Mouse (Mus musculus): ENCODE data around the gene Neurl2. TPM values are rescaled to one million over a fixed set of nuclear protein-coding genes. Genes with fewer than 3 reads are reported as not detected.
"Not testable (repeated sequence)": the region's sequence is repeated elsewhere in the genome, so short reads cannot be mapped to it uniquely, and the experiment has no call there.

The Neurl2 gene
- polyA plus RNA-seq, 1 experiment from 2014 or later: 7.5 TPM

DNA sequence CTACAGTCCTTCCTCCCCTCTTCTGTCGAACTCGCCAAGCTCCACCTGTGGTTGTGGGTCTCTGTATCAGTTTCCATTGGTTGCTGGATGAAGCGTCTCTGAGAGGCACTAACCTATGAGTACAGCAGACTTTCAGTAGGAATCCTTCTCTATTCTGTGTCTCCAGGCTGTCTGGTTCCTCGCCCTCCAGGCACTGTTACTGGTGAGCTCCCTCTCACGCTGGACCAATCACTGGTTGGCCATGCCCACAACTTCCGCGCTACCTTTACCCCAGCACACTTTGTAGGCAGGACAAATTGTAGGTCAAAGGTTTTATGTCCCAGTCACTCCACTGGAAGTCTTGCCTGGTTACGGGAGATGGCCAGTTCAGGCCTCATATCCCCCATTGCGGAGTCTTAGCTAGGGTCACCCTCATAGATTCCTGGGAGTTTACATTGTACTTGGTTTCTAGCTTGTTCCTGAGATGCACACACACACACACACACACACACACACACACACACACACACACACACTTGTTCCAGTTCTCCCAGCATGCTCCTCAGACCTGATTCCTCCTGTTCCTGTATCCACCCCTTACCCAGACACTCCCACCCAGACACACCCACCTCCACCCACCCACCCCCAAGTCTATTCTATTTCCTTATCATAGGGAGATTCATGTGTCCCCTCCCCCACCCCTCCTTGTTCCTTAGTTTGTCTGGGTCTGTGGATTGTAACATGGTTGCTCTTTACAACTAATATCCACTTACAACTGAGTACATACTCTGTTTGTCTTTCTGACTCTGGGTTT is 26.6 kb upstream of the Neurl2 start:
- H3K27me3 ChIP-seq (replicated peaks; ENCODE audit: control insufficient read depth, insufficient read depth, low read length): peaks cover 16% of the 10 kb centered on the region
- H3K4me3 ChIP-seq (ENCODE audit: low read length): no peak overlapping the region
- no peaks in the 10 kb centered on the region for H3K9me3 ChIP-seq (ENCODE audit: control insufficient read depth, low read length)
- H3K4me1 ChIP-seq (ENCODE audit: control insufficient read depth, insufficient read depth, low read length): peaks cover 37% of the 10 kb centered on the region
- no peaks in the 10 kb centered on the region for H3K36me3 ChIP-seq (ENCODE audit: control insufficient read depth, insufficient read depth, low read length)
- H3K4me2 ChIP-seq (ENCODE audit: low read depth, low read length): no peak overlapping the region
- ATAC-seq: peak; percentile 78
- peak overlapping the region; percentile 24; the same call in 1 of the 2 replicates for H3K9ac ChIP-seq (ENCODE audit: low read depth, low read length)
- H3K27ac ChIP-seq (ENCODE audit: low read length): peak overlapping the region; percentile 37
- WGBS: 58% methylated on average over 9 of the region's 9 CpGs

DNA sequence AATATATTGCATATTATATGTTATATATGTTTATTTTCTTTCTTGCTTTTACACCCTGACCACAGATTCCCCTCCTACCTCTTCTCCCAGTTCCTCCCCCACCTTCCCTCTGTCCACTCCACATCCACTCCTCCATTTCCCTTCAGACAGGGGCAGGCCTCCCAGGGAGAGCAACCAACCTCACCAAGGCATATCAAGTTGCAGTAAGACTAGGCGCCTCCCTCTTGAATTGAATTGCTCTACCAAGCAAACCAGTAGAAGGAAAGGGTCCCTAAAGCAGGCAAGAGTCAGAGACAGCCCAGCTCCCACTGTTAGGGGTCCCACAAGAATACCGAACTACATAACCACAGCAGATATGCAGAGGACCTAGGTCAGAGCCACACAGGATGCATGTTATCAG is 25.9 kb upstream of the Neurl2 start:
- Histone ChIP-seq H3K4me2 (ENCODE audit: low read depth, low read length) (no peak overlapping the region), H3K4me3 (ENCODE audit: low read length) (no peak overlapping the region), H3K9ac (ENCODE audit: low read depth, low read length) (peak overlapping the region; percentile 24; the same call in 1 of the 2 replicates), H3K4me1 (ENCODE audit: control insufficient read depth, insufficient read depth, low read length) (peaks cover 38% of the 10 kb centered on the region), H3K27ac (ENCODE audit: low read length) (peak overlapping the region; percentile 37), H3K9me3 (ENCODE audit: control insufficient read depth, low read length) (no peaks in the 10 kb centered on the region), H3K27me3 (replicated peaks; ENCODE audit: control insufficient read depth, insufficient read depth, low read length) (peaks cover 17% of the 10 kb centered on the region), H3K36me3 (ENCODE audit: control insufficient read depth, insufficient read depth, low read length) (no peaks in the 10 kb centered on the region)
- ATAC-seq: no peak
- 58% methylated on average over 2 of the region's 2 CpGs for WGBS

DNA sequence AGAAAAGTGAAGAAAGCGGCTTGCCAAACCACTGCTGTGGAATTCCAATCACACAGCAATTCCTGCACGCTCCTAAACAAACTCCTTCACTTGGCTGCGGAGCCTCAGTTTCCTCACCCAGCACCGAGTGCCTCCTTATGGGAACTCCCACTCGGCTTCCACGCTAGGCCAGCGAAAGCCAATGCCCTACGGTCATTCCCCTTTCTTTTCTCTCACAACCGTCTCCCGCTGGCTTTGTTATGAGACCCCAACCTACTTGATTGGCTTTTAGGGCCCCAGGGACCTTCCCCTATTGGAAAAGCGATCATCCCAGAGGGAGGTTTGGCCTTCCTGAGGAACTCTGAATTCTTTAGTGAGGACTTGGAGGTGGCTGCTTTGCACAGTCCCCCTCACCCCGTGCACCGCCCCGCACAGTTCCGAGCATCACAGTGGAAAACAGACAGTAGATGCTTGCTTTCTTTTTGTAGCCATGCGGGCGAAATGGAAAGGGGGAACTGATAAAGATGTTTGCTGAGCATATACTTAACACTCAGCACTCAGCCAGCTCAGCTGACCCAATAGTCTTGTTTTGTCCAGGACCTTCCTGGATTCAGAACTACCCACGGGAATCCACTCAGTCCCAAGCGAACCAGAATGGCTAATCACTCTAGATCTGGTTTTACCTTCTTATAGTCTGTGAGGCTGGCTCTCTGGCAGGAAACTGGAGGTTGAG is 24.7 kb upstream of the Neurl2 start:
- no peaks in the 10 kb centered on the region for H3K36me3 ChIP-seq (ENCODE audit: control insufficient read depth, insufficient read depth, low read length)
- ATAC-seq: no peak
- peak overlapping the region; percentile 57 for H3K4me3 ChIP-seq (ENCODE audit: low read length)
- peak overlapping the region; percentile 72 for H3K9ac ChIP-seq (ENCODE audit: low read depth, low read length)
- H3K27ac ChIP-seq (ENCODE audit: low read length): no peak overlapping the region
- peaks cover 38% of the 10 kb centered on the region for H3K4me1 ChIP-seq (ENCODE audit: control insufficient read depth, insufficient read depth, low read length)
- no peaks in the 10 kb centered on the region for H3K9me3 ChIP-seq (ENCODE audit: control insufficient read depth, low read length)
- 13% methylated on average over 19 of the region's 19 CpGs for WGBS
- H3K4me2 ChIP-seq (ENCODE audit: low read depth, low read length): peak overlapping the region; percentile 96
- H3K27me3 ChIP-seq (replicated peaks; ENCODE audit: control insufficient read depth, insufficient read depth, low read length): peaks cover 17% of the 10 kb centered on the region

DNA sequence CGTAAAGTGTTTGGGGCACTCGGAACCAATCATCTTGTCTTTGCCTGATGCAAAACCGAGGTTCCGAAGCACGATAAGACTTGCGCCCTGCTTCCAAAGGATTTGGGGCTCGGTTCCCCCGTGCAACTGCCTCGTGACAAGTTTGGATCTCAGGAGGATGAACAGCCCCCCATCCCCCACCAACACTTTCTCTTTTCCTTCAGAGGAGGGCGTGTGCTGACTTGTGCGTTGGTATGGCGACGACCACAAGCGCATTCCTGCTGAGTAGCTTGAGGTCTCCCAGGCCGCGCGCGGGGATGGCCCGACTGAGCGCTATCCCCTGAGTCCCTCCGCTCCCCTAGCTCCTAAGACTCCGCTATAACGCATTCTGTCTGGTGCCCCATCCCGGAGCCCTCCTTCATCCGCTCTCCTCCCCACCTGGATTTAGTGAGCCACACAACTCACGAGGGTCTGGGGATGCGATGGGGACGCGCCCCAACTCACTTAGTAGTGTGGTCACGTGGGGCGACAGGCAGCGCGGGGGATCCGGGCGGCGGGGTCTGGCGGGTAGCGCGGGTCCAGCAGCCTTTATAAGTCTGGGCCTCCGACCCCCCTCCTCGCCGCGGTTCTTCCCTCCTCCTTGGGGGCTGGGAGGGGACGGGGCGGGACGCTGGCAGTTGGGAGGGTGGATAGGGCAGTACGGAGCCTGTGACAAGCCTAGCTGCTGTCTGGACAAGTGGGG is 24.0 kb upstream of the Neurl2 start, which contains the start of gene Pltp:
Pltp (minus strand) TSS at position 611 of the 721 bp plus-strand sequence.
- H3K9ac ChIP-seq (ENCODE audit: low read depth, low read length): peak within 1 kb of the TSS; percentile 72
- peak within 1 kb of the TSS; percentile 57 for H3K4me3 ChIP-seq (ENCODE audit: low read length)
- no peaks in the 10 kb centered on the region for H3K36me3 ChIP-seq (ENCODE audit: control insufficient read depth, insufficient read depth, low read length)
- ATAC-seq: peak; percentile 38; the same call in 1 of the 2 replicates
- WGBS: under 1% methylated on average over 46 of the region's 47 CpGs
- no peaks in the 10 kb centered on the region for H3K9me3 ChIP-seq (ENCODE audit: control insufficient read depth, low read length)
- no peak within 1 kb of the TSS; the same call in 1 of the 2 replicates for H3K27ac ChIP-seq (ENCODE audit: low read length)
- peaks cover 34% of the 10 kb centered on the region for H3K4me1 ChIP-seq (ENCODE audit: control insufficient read depth, insufficient read depth, low read length)
- peak within 1 kb of the TSS; percentile 96 for H3K4me2 ChIP-seq (ENCODE audit: low read depth, low read length)
- peaks cover 17% of the 10 kb centered on the region for H3K27me3 ChIP-seq (replicated peaks; ENCODE audit: control insufficient read depth, insufficient read depth, low read length)

DNA sequence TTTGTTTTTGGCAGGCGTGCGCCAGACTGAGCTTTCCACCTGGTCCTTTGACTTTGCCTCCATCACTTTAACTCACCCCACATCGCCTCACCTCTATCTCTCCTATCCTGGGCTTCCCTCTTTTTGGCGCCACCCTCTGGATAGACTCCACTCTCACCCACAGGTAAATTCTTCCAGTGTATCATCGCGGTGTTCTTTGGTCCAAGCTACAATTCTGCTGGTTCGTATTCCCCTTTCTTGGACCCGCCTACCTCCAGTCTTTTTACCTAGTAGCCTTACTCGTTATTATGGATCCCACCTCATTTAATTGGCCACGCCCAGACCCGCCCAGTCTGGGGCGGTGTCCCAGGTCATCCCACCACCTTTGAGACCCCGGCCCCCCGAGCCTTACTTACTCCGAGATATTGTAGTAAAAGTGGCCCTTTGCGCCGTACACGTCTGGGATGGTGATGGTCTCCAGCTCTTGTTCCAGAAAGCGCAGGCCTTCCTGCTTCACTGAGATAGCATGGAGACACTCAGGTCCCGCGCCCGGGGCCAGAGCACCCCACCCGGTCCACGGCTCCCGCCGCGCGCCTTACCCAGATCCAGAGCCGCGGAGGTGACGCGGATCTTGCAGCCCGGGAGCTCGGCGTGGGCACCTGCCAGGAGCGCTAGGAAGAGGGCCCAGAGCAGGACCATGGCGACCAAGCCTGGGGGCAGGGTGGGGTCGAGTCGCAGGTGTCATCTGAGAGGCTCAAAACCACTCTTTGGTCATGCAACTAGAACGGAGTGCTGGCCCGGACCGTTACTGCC is 23.2 kb upstream of the Neurl2 start:
- Histone ChIP-seq H3K36me3 (ENCODE audit: control insufficient read depth, insufficient read depth, low read length) (no peaks in the 10 kb centered on the region), H3K27ac (ENCODE audit: low read length) (no peak overlapping the region), H3K27me3 (replicated peaks; ENCODE audit: control insufficient read depth, insufficient read depth, low read length) (peaks cover 17% of the 10 kb centered on the region), H3K9ac (ENCODE audit: low read depth, low read length) (peak overlapping the region; percentile 72), H3K4me2 (ENCODE audit: low read depth, low read length) (peak overlapping the region; percentile 96), H3K4me1 (ENCODE audit: control insufficient read depth, insufficient read depth, low read length) (peaks cover 28% of the 10 kb centered on the region), H3K9me3 (ENCODE audit: control insufficient read depth, low read length) (no peaks in the 10 kb centered on the region), H3K4me3 (ENCODE audit: low read length) (peak overlapping the region; percentile 57)
- 2% methylated on average over 42 of the region's 42 CpGs for WGBS
- ATAC-seq: peak; percentile 21; the same call in 1 of the 2 replicates

DNA sequence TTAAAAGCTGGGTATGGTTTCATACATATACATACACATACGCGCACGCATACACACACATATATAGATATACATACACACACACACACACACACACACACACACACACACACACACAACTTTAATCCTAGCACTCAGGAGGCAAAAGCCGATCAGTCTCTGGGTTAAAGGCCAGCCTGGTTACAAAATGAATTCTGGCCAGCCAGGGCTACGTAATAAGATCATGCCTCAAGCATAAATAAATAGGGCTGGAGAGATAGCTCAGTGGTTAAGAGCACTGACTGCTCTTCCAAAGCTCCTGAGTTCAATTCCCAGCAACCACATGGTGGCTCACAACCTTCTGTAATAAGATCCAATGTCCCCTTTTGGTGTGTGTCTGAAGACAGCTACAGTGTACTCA is 22.3 kb upstream of the Neurl2 start:
- WGBS: 77% methylated on average over 5 of the region's 5 CpGs
- not testable (repeated sequence) for H3K9me3 ChIP-seq (ENCODE audit: control insufficient read depth, low read length); H3K4me2 ChIP-seq (ENCODE audit: low read depth, low read length); ATAC-seq; H3K9ac ChIP-seq (ENCODE audit: low read depth, low read length); H3K36me3 ChIP-seq (ENCODE audit: control insufficient read depth, insufficient read depth, low read length); H3K27ac ChIP-seq (ENCODE audit: low read length); H3K4me3 ChIP-seq (ENCODE audit: low read length)
- H3K4me1 ChIP-seq (ENCODE audit: control insufficient read depth, insufficient read depth, low read length): peaks cover 27% of the 10 kb centered on the region
- H3K27me3 ChIP-seq (replicated peaks; ENCODE audit: control insufficient read depth, insufficient read depth, low read length): peaks cover 17% of the 10 kb centered on the region

DNA sequence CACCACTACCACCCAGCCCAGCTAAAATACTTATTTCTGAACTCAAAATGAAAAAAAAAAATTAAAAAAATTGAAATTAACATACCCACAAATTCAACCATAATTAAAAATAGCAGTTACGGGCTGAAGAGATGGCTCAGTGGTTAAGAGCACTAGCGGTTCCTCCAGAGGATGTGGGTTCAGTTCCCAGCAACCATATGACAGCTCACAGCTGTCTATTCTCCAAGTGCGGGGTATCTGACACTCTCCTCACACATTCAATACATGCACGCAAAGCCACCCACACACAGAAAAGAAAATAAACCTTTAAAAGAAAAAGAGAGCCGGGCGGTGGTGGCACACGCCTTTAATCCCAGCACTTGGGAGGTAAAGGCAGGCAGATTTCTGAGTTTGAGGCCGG is 16.8 kb upstream of the Neurl2 start:
- no peak overlapping the region for H3K9ac ChIP-seq (ENCODE audit: low read depth, low read length)
- H3K4me2 ChIP-seq (ENCODE audit: low read depth, low read length): no peak overlapping the region
- WGBS: 85% methylated on average over 8 of the region's 8 CpGs
- no peak overlapping the region for H3K27ac ChIP-seq (ENCODE audit: low read length)
- no peak overlapping the region for H3K4me3 ChIP-seq (ENCODE audit: low read length)
- 0 out of 2 replicates have a peak, but pooled peaks cover 2% of the 10 kb centered on the region for H3K4me1 ChIP-seq (ENCODE audit: control insufficient read depth, insufficient read depth, low read length)
- H3K9me3 ChIP-seq (ENCODE audit: control insufficient read depth, low read length): no peaks in the 10 kb centered on the region
- ATAC-seq: no peak
- no peaks in the 10 kb centered on the region for H3K36me3 ChIP-seq (ENCODE audit: control insufficient read depth, insufficient read depth, low read length)
- H3K27me3 ChIP-seq (replicated peaks; ENCODE audit: control insufficient read depth, insufficient read depth, low read length): 0 out of 2 replicates have a peak, but pooled peaks cover 2% of the 10 kb centered on the region

DNA sequence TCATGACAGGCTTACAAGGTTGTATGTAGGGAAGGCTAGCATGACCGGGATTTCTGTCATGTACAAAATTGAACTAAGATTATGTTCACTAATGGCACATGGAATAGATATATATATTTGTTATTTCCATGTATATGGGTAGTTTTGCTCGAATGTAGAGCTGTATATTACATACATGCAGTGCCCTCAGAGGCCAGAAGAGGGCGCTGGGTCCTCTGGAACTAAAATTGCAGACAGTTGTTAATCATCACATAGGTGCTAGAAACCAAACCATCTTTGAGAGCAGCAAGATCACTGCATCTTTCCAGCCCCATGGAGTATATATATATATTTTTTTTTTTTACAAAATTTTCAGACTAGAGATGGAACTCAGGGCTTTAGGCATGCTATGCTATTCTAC is 12.5 kb upstream of the Neurl2 start:
- WGBS: 52% methylated on average over 3 of the region's 3 CpGs
- ATAC-seq: no peak

More for the DNA sequence above, 12.5 kb upstream of the Neurl2 start:
- H3K4me2 ChIP-seq (ENCODE audit: low read depth, low read length): no peak overlapping the region
- no peaks in the 10 kb centered on the region for H3K27me3 ChIP-seq (replicated peaks; ENCODE audit: control insufficient read depth, insufficient read depth, low read length)
- no peak overlapping the region for H3K4me3 ChIP-seq (ENCODE audit: low read length)
- H3K4me1 ChIP-seq (ENCODE audit: control insufficient read depth, insufficient read depth, low read length): no peaks in the 10 kb centered on the region
- no peak overlapping the region for H3K27ac ChIP-seq (ENCODE audit: low read length)
- H3K36me3 ChIP-seq (ENCODE audit: control insufficient read depth, insufficient read depth, low read length): no peaks in the 10 kb centered on the region
- H3K9ac ChIP-seq (ENCODE audit: low read depth, low read length): no peak overlapping the region
- no peaks in the 10 kb centered on the region for H3K9me3 ChIP-seq (ENCODE audit: control insufficient read depth, low read length)

All from intestine, embryonic 16.5 days (tissue).